Mouse (Mus musculus): Measurements from ENCODE around the gene Gm49378. TPM values are rescaled to one million over a fixed set of nuclear protein-coding genes. Genes with fewer than 3 reads are reported as not detected.

Gm49378 gene
- total RNA-seq, 2 experiments from 2014 or later: 1.7 to 2.4 TPM

DNA sequence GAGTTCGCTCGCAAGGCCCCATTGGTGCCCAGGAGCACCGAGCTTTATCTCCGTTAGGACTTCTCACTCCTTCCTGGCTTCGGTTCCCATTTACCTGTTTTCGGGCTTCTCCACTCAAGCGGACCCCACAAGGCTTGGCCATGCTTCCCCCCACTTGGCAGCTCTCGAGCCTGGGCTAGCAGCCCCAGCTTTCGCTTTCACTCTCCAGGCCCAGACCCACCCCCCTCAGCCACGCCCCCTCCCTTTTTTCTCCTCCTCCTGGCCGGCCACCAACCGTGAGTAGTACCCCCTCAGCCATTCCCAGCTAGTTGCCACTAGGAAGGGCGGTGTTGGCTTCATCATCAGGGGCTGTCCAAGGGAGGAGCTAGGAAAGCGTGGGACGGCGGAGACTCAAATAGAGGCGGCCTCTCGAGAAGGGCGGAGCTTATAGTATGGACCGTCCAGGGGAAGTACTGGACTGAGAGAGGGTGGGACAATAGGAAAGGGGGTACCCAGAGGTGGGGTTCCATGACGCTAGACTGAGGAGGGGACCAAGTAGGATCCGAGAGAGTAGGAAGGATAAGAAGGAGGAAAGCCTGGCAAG, 46.9 kb downstream of the Gm49378 start, which contains the start of gene Psme2:
Psme2 (minus strand) TSS at position 366 of the 583 bp plus-strand sequence.
- DNase-seq (ENCODE audit: low spot score in 2 of 2): peak; percentile 81 to 92

DNA sequence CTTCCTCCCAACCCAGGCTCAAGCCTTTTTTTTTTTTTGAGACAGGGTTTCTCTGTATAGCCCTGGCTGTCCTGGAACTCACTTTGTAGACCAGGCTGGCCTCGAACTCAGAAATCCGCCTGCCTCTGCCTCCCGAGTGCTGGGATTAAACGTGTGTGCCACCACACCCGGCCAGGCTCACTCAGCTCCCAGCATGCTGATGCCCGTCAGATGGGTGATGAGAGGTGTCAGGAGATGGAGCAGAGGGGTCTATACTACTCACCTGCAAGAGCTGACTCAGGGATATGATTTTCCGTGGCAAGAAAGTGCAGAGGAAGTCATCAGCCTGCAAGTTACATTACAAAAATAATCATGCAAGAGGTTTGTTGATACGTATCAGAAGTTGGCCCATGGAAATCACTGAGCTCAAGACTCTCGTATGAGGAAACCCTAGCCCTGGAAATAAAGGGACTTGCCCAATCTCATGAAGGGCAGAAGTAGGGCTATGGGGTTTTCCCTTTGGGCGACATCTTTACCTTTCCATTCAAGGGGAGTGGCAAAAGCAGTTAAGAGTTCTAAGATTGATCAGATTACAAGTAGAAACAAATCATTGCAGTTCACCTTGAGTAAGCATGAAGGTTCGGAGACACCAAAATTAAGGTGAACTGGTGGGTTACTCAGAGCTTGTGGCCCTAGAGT, 47.8 kb downstream of the Gm49378 start:
- DNase-seq (ENCODE audit: low spot score in 2 of 2): no peak

DNA sequence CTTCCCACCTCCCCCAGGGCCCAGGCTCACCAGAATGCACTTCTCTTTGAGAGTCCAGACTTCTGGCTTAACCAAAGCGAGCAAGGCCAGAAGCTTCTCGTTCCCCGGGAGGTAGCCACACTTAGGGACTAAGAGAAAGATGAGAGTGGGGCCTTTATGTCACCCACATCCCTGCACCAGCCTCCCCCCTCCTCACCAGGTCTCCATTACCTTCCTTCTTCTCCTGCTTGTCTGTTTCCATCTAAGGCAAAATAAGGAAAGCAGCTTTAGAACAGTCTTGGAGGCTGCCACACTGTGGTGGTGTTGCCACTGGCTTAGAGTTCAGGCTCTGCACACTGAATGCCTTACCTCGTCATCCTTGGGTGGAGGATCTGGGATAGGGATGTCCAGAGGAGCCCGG, 48.4 kb downstream of the Gm49378 start:
- no peak for DNase-seq (ENCODE audit: low spot score in 2 of 2)

DNA sequence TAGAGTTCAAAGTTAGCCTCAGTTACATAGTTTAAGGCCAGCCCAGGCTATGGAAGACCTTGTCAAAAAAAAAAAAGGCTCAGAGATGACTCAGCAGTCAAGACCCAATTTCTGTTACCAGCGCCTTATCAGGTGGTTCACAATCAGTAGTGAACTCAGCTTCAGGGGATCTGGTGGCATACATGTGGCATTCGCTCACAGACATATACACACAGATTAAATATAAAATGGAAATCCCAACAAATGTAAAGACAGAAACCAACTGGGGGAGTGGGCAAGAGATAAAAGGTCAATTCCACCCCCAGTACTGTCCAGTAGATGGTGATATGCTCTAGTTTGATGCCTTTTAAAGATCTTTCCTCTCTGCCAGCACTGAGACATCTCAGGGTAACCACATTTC, 51.5 kb downstream of the Gm49378 start:
- DNase-seq (ENCODE audit: low spot score in 2 of 2): no peak

DNA sequence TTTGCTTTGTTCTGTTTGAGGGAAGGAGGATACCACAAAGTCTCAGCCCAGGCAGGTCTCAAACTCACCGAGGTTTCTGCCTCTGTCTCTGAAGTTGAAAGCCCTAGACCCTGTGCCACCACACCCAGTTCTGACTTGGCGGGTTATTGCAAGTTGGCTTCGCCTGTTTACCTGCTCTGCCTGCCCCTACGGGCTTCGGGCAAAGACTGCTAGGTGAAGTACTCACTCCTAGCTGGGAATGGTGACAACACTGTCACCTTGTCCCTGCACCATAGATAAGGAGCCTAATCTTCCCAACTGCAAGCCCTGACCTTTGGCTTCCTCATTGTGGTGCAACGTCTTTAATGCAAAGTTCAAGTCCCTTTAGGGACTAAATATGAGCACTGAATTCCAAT, 52.1 kb downstream of the Gm49378 start:
- no peak for DNase-seq (ENCODE audit: low spot score in 2 of 2)

DNA sequence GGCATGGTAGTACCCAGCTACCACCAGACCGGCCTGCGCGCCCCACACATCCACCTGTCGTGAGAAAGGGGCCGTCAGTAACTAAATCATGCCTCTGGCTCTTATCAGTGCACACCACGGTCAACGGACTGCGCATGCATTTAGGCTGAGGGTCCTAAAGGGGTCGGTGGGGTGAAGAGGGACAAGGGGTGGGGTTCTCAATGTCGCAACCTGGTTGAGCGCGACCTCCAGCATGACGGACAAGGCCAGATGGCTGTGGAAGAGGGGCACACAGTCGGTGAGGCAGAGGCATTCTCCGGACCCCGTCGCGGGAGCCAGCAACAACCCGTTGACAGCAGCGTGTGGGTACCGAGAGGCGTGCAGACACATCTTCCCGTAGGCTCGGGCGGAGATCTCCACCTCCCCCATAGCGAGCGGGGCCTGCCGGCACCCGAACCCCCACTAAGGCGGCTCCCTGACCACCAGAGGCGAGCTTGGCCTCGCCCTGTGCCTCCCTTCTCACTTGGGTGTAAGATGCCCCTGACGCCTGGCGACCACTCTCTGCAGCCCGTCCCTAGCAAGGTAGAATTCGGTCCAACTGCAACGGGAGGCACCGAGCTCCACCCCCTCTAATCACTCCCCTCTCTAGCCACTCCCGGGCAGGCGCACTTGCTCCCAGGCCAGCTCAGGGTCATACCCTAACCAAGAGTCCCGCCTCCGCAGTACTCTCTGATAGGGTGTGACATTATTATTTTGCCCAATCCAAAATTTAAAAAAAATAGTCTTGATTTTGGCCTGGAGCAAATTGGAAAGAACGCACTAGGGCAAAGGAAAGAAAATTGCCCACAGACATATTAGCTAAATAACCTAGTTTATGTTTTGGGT, 52.8 kb downstream of the Gm49378 start, which contains the start of gene Emc9:
Emc9 (minus strand) TSS at position 601 of the 864 bp plus-strand sequence.
- DNase-seq (ENCODE audit: low spot score in 2 of 2): peak; percentile 52 to 69

DNA sequence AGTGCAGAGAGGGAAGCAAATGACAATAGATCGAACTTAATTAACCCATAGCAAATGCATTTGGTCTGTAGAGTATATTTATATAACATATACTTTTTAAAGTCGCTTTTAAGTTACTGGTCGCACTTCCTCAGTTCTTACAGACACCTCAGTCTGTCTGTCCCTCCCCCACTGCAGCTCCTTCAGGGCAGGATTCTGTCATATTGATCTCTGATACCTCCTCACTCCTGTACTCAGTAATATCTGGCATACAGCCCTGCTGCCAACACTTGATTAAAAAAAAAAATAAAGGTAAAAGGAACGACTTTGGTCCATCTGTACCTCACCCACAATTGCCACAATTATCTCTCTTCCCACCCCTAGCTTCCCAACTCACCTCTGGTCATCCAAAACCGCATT, 53.4 kb downstream of the Gm49378 start:
- no peak for DNase-seq (ENCODE audit: low spot score in 2 of 2)

GRCm38 (mm10) chr14:55581981-55582681, 55.6 kb downstream of the Gm49378 start:
- DNase-seq (ENCODE audit: low spot score in 2 of 2): no peak

- DNase-seq (ENCODE audit: low spot score in 2 of 2): no peak
These were observed 57.0 kb downstream of the Gm49378 start for GRCm38 (mm10) chr14:55580731-55581130.

DNA sequence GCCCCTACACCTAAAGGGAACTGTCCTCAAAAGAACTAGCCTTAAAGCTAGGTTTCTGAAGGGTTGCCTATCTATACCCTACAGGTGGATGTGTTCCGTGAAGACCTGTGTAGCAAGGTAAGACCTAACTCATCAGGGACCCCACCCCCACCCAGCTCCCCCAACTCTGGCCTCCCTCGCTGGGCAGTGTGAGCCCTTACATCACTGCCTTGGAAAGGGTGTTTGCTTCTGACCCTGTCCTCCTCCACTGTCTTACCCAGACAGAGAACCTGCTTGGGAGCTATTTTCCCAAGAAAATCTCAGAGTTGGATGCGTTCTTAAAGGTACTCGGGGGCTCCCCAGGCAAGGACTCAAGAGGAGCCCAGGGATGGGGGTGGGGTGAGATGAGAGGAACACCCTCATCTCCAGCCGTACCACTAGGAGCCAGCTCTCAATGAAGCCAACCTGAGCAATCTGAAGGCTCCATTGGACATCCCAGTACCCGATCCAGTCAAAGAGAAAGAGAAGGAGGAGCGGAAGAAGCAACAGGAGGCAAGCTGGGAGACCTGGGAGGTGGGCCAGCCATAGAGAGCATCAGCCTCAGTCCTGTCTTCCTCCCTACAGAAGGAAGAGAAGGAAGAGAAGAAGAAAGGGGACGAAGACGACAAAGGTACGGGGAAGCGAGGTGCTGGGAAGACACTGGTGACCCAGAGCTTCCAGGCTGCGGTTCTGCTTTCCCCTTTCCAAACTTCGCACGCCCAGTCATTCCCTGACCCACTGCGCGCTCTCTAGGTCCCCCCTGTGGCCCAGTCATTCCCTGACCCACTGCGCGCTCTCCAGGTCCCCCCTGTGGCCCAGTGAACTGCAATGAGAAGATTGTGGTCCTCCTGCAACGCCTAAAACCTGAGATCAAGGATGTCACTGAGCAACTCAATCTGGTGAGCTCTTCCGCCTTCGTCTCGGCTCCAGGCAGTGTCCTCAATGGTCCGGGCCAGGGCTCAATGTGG, 57.9 kb downstream of the Gm49378 start:
- DNase-seq (ENCODE audit: low spot score in 2 of 2): no peak

Other genes with a start within 250 kb of the Gm49378 start
- 10 to 100 TPM; 23.7 to 28.5 TPM for gene Dhrs4, start 159.1 kb downstream of the Gm49378 start, total RNA-seq (2021)
- gene Carmil3, start 147.2 kb downstream of the Gm49378 start, total RNA-seq (2021): 1 to 10 TPM; 3.2 to 4.4 TPM
- not detected for gene Cpne6, start 127.5 kb downstream of the Gm49378 start, total RNA-seq (2021)
- gene Nrl, start 112.9 kb downstream of the Gm49378 start, total RNA-seq (2021): not detected
- gene Pck2, start 97.6 kb downstream of the Gm49378 start, total RNA-seq (2021): 10 to 100 TPM; 21.6 to 21.8 TPM
- gene Dcaf11, start 77.9 kb downstream of the Gm49378 start, total RNA-seq (2021): 10 to 100 TPM; 44.5 to 54.3 TPM
- gene A730061H03Rik, start 77.5 kb downstream of the Gm49378 start, total RNA-seq (2021): 1 to 10 TPM in 1 of 2 experiments, not detected in 1; 1.4 TPM
- 100 to 1,000 TPM; 294 to 332 TPM for gene Fitm1, start 62.3 kb downstream of the Gm49378 start, total RNA-seq (2021)
- 10 to 100 TPM; 82.0 to 88.4 TPM for gene Psme1, start 59.8 kb downstream of the Gm49378 start, total RNA-seq (2021)
- 10 to 100 TPM; 49.1 to 53.6 TPM for gene Emc9, start 52.6 kb downstream of the Gm49378 start, total RNA-seq (2021)
- 100 to 1,000 TPM; 124 to 153 TPM for gene Psme2, start 46.8 kb downstream of the Gm49378 start, total RNA-seq (2021)
- 10 to 100 TPM; 21.2 to 22.4 TPM for gene Rnf31, start 46.2 kb downstream of the Gm49378 start, total RNA-seq (2021)
- 1 to 10 TPM; 7.0 to 9.0 TPM for gene Irf9, start 34.3 kb downstream of the Gm49378 start, total RNA-seq (2021)
- gene Rec8, start 19.9 kb downstream of the Gm49378 start, total RNA-seq (2021): 1 to 10 TPM; 2.7 to 3.2 TPM
- 100 to 1,000 TPM in 1 of 2 experiments, 10 to 100 TPM in 1; 97.6 to 104 TPM for gene Ipo4, start 1.9 kb downstream of the Gm49378 start, total RNA-seq (2021)
- gene Tm9sf1, start 5.9 kb upstream of the Gm49378 start, total RNA-seq (2021): 10 to 100 TPM; 46.8 to 47.8 TPM
- 1 to 10 TPM; 1.4 to 2.0 TPM for gene Tssk4, start 12.3 kb upstream of the Gm49378 start, total RNA-seq (2021)
- 10 to 100 TPM; 27.2 to 27.5 TPM for gene Mdp1, start 22.6 kb upstream of the Gm49378 start, total RNA-seq (2021)
- 10 to 100 TPM; 12.7 to 13.9 TPM for gene Gmpr2, start 34.0 kb upstream of the Gm49378 start, total RNA-seq (2021)
- gene Nedd8, start 34.2 kb upstream of the Gm49378 start, total RNA-seq (2021): 100 to 1,000 TPM; 257 to 278 TPM
- 10 to 100 TPM; 21.6 to 21.7 TPM for gene Tinf2, start 43.9 kb upstream of the Gm49378 start, total RNA-seq (2021)
- gene Tgm1, start 76.0 kb upstream of the Gm49378 start, total RNA-seq (2021): under 1 TPM; 0.39 to 0.49 TPM
- 10 to 100 TPM; 10.9 to 12.8 TPM for gene Rabggta, start 84.4 kb upstream of the Gm49378 start, total RNA-seq (2021)
- gene Dhrs1, start 107.8 kb upstream of the Gm49378 start, total RNA-seq (2021): 10 to 100 TPM; 40.1 to 41.3 TPM
- 10 to 100 TPM; 16.9 to 18.5 TPM for gene Nop9, start 107.8 kb upstream of the Gm49378 start, total RNA-seq (2021)
- under 1 TPM in 1 of 2 experiments, not detected in 1; 0.36 TPM for gene Cideb, start 120.6 kb upstream of the Gm49378 start, total RNA-seq (2021)
- gene Ltb4r2, start 123.5 kb upstream of the Gm49378 start, total RNA-seq (2021): under 1 TPM; 0.13 to 0.20 TPM
- under 1 TPM; 0.49 to 0.64 TPM for gene Ltb4r1, start 128.1 kb upstream of the Gm49378 start, total RNA-seq (2021)
- gene Adcy4, start 146.2 kb upstream of the Gm49378 start, total RNA-seq (2021): 10 to 100 TPM in 1 of 2 experiments, 1 to 10 TPM in 1; 9.2 to 11.3 TPM
- gene Ripk3, start 151.0 kb upstream of the Gm49378 start, total RNA-seq (2021): 10 to 100 TPM in 1 of 2 experiments, 1 to 10 TPM in 1; 9.4 to 10.7 TPM
- gene Nfatc4, start 185.2 kb upstream of the Gm49378 start, total RNA-seq (2021): 10 to 100 TPM; 23.0 to 26.0 TPM
- 10 to 100 TPM; 27.5 to 33.0 TPM for gene Nynrin, start 216.1 kb upstream of the Gm49378 start, total RNA-seq (2021)
- gene Cbln3, start 246.5 kb upstream of the Gm49378 start, total RNA-seq (2021): under 1 TPM; 0.47 to 0.52 TPM
- 10 to 100 TPM; 15.7 to 16.9 TPM for gene Khnyn, start 247.1 kb upstream of the Gm49378 start, total RNA-seq (2021)